Mouse (Mus musculus): ENCODE measurements around the gene Sorbs1. TPM values are rescaled to one million over a fixed set of nuclear protein-coding genes. Genes with fewer than 3 reads are reported as not detected.

Gene Sorbs1
- polyA plus RNA-seq, 1 experiment from 2014 or later: 46.5 TPM

DNA sequence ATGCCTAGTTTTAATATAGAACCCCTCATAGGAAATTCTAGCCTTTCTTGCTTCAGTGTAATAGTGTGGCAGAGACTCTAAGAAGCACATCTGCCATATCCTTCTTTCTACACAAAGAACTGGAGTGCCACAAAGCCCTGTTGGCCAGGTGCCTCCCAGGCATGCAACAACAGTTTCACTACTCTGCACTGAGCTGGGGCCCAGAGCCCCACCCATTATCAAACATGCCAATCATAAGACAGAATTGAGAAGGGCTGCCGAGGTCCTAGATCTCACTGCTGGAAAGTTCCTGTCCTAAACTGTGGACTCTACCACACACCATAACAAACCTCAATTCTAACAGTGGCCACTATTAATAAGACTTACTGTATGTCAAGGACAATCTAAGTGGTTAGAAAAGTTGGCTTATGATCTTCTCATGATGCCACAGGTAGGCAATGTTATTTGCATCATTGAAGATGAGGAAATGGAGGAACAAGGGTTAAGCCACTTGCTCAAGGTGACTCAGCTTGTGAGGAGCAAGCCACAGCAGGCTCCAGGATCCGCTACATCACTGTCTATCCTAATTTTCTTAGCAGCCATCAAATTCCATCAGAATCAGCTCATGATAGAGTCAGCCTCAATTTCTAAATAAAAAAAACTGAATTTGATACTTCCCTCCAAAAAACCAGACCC is 257.1 kb downstream of the Sorbs1 start:
- H3K27me3 ChIP-seq (ENCODE audit: insufficient read depth, low read length): no peaks in the 10 kb centered on the region
- no peak overlapping the region for H3K4me2 ChIP-seq (ENCODE audit: low read length)
- H3K4me3 ChIP-seq (replicated peaks; ENCODE audit: low read depth, low read length): no peak overlapping the region
- no peaks in the 10 kb centered on the region for H3K4me1 ChIP-seq (replicated peaks; ENCODE audit: insufficient read depth, low read length)
- no peaks in the 10 kb centered on the region for H3K9me3 ChIP-seq (replicated peaks; ENCODE audit: low read length)
- 76% methylated on average over 2 of the region's 2 CpGs for WGBS
- DNase-seq (ENCODE audit: low spot score) (no peak), ATAC-seq (replicated peaks; ENCODE audit: low FRiP score, low read depth) (no peak)
- TF ChIP-seq CTCF (IDR thresholded peaks at IDR 0.05; ENCODE audit: low read depth): no peak
- H3K27ac ChIP-seq: no peak overlapping the region
- H3K9ac ChIP-seq (ENCODE audit: low read depth, low read length): no peak overlapping the region
- H3K36me3 ChIP-seq (ENCODE audit: insufficient read depth, low read length): no peaks in the 10 kb centered on the region

DNA sequence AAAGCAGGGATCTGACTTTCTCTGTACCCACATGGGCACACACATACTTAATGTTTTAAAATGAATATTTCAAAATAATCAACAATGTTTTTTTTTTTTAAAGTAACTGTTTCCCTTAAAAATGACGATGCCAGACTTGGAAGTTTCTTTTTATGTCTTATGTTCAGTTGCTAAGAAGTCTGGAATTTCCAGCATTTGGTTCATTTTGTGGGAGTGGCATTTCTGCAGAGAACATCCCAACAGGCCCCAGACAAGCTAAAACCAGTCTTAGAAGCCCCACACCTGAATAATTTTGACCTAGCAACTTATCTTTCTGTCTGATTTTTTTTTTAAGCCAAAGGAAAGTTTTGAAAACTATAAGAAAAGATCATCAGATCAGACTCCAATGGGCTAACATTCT is 258.0 kb downstream of the Sorbs1 start:
- Histone ChIP-seq H3K4me1 (replicated peaks; ENCODE audit: insufficient read depth, low read length) (no peaks in the 10 kb centered on the region), H3K27me3 (ENCODE audit: insufficient read depth, low read length) (no peaks in the 10 kb centered on the region), H3K9ac (ENCODE audit: low read depth, low read length) (no peak overlapping the region), H3K9me3 (replicated peaks; ENCODE audit: low read length) (no peaks in the 10 kb centered on the region), H3K27ac (no peak overlapping the region), H3K4me2 (ENCODE audit: low read length) (no peak overlapping the region), H3K36me3 (ENCODE audit: insufficient read depth, low read length) (no peaks in the 10 kb centered on the region), H3K4me3 (replicated peaks; ENCODE audit: low read depth, low read length) (no peak overlapping the region)
- 51% methylated on average over 1 of the region's 1 CpGs for WGBS
- no peak for TF ChIP-seq CTCF (IDR thresholded peaks at IDR 0.05; ENCODE audit: low read depth)
- DNase-seq (ENCODE audit: low spot score) (no peak), ATAC-seq (replicated peaks; ENCODE audit: low FRiP score, low read depth) (no peak)

DNA sequence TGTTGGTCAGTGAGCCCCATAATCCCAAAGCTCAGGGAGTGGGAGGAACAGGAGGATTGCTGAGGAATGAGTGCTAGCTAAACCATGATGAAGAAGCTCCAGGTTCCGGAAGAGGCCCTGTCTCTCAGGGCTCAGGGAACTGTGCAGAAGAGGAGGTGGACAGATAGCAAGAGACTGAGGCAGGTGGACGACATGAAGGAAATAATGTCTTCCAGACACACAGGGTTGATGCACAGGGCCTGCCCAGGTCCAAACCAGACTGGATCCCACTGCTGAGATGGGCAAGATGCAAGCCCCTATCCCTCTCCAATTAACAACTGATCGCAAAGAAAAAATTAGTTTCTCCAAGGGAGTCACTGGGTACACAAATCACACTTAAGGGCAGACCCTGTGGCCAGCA is 258.8 kb downstream of the Sorbs1 start:
- Histone ChIP-seq H3K9ac (ENCODE audit: low read depth, low read length) (no peak overlapping the region), H3K4me1 (replicated peaks; ENCODE audit: insufficient read depth, low read length) (no peaks in the 10 kb centered on the region), H3K27ac (no peak overlapping the region), H3K4me2 (ENCODE audit: low read length) (no peak overlapping the region), H3K27me3 (ENCODE audit: insufficient read depth, low read length) (no peaks in the 10 kb centered on the region), H3K9me3 (replicated peaks; ENCODE audit: low read length) (no peaks in the 10 kb centered on the region), H3K36me3 (ENCODE audit: insufficient read depth, low read length) (no peaks in the 10 kb centered on the region), H3K4me3 (replicated peaks; ENCODE audit: low read depth, low read length) (no peak overlapping the region)
- 78% methylated on average over 3 of the region's 3 CpGs for WGBS
- DNase-seq (ENCODE audit: low spot score) (no peak), ATAC-seq (replicated peaks; ENCODE audit: low FRiP score, low read depth) (no peak)
- TF ChIP-seq CTCF (IDR thresholded peaks at IDR 0.05; ENCODE audit: low read depth): no peak

DNA sequence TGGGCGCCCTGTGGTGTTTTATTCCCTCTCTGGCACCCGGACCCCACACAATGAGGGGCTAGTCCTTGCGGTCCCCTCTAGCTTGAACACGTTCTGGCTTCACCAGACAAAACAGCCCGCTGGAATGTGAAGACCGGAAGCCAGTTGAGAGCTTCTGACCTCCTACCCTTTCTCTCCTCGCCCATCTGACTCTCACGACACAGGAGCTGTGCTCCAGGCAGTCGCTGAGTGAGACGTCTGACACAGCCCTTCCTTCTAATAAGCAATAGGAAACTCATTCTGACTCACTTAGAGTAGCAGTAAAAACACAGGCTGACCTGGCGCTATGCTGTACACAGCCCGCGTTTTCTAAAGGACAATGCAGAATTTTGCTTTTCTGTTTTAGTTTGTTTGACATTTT is 259.8 kb downstream of the Sorbs1 start:
- WGBS: 39% methylated on average over 13 of the region's 13 CpGs

DNA sequence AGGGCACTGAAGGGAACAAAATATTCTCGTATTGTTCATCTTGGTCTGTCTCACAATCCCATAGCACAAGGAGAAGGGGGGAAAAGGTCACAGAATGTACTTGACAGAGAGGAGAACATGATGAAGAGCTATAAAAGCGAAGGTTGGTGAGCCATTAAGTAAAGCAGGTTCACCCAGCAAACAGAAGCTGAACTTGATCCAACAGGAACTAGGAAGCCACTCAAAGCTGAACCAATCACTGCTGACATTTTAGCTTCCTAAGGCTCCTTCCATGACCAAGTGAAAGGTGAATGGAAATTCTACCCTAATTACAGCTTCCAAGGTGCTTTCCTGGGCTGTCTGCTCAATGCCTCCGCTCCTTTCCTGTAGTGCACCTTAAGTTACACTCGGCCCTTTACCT is 262.5 kb downstream of the Sorbs1 start:
- no peaks in the 10 kb centered on the region for H3K4me1 ChIP-seq (replicated peaks; ENCODE audit: insufficient read depth, low read length)
- ATAC-seq (replicated peaks; ENCODE audit: low FRiP score, low read depth) (no peak), DNase-seq (ENCODE audit: low spot score) (no peak)
- no peak for TF ChIP-seq CTCF (IDR thresholded peaks at IDR 0.05; ENCODE audit: low read depth)
- no peaks in the 10 kb centered on the region for H3K36me3 ChIP-seq (ENCODE audit: insufficient read depth, low read length)
- H3K9me3 ChIP-seq (replicated peaks; ENCODE audit: low read length): no peaks in the 10 kb centered on the region
- WGBS: 82% methylated on average over 4 of the region's 4 CpGs
- no peak overlapping the region for H3K4me3 ChIP-seq (replicated peaks; ENCODE audit: low read depth, low read length)
- H3K4me2 ChIP-seq (ENCODE audit: low read length): no peak overlapping the region
- no peaks in the 10 kb centered on the region for H3K27me3 ChIP-seq (ENCODE audit: insufficient read depth, low read length)
- H3K27ac ChIP-seq: no peak overlapping the region
- H3K9ac ChIP-seq (ENCODE audit: low read depth, low read length): no peak overlapping the region

More for the DNA sequence above, 259.8 kb downstream of the Sorbs1 start:
- Histone ChIP-seq H3K27me3 (ENCODE audit: insufficient read depth, low read length) (no peaks in the 10 kb centered on the region), H3K27ac (no peak overlapping the region), H3K9ac (ENCODE audit: low read depth, low read length) (no peak overlapping the region), H3K4me2 (ENCODE audit: low read length) (peak overlapping the region; percentile 18; the same call in 1 of the 2 replicates), H3K9me3 (replicated peaks; ENCODE audit: low read length) (no peaks in the 10 kb centered on the region), H3K36me3 (ENCODE audit: insufficient read depth, low read length) (no peaks in the 10 kb centered on the region), H3K4me3 (replicated peaks; ENCODE audit: low read depth, low read length) (no peak overlapping the region), H3K4me1 (replicated peaks; ENCODE audit: insufficient read depth, low read length) (no peaks in the 10 kb centered on the region)
- ATAC-seq (replicated peaks; ENCODE audit: low FRiP score, low read depth): no peak
- no peak for TF ChIP-seq CTCF (IDR thresholded peaks at IDR 0.05; ENCODE audit: low read depth)
- DNase-seq (ENCODE audit: low spot score): no peak

DNA sequence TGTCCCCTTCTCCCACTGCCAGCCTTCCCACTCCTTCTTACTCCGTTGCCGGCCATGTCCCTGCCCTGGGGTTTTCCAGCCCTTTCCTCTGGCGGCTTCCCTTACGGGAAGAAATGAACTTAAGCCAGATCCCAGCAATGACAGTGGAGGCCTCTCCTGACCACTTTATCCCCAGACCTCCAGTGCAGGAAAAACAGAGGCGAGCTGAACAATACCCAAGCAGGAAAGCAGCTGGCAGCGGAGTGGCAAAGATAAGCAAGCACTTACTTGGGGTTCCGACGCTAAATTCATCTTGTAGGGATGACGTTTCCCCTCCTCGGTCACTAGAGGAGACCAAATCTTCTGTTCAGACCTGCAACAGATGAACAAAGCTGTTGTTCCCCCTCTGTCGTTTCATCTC is 264.2 kb downstream of the Sorbs1 start:
- Histone ChIP-seq H3K4me3 (replicated peaks; ENCODE audit: low read depth, low read length) (no peak overlapping the region), H3K27ac (no peak overlapping the region), H3K4me2 (ENCODE audit: low read length) (no peak overlapping the region), H3K27me3 (ENCODE audit: insufficient read depth, low read length) (no peaks in the 10 kb centered on the region), H3K9me3 (replicated peaks; ENCODE audit: low read length) (no peaks in the 10 kb centered on the region), H3K9ac (ENCODE audit: low read depth, low read length) (no peak overlapping the region), H3K36me3 (ENCODE audit: insufficient read depth, low read length) (no peaks in the 10 kb centered on the region), H3K4me1 (replicated peaks; ENCODE audit: insufficient read depth, low read length) (no peaks in the 10 kb centered on the region)
- TF ChIP-seq CTCF (IDR thresholded peaks at IDR 0.05; ENCODE audit: low read depth): no peak
- DNase-seq (ENCODE audit: low spot score) (no peak), ATAC-seq (replicated peaks; ENCODE audit: low FRiP score, low read depth) (no peak)
- WGBS: 81% methylated on average over 11 of the region's 11 CpGs

DNA sequence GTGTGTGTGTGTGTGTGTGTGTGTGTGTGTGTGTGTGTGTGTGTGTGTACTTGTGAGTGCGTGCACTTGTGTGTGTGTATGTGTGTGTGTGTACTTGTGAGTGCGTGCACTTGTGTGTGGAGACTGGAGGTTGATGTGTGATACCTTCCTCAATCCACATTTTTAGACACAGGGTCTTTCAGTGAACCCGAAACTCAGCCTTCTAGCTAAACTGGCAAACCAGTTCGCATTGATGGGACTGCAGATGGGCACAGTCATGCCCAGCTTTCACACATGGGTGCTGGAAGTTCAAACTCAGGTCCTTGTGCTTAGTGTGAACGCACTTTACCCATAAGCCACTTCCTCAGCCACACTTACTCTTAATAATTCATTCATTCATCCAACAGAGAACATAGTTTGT is 265.1 kb downstream of the Sorbs1 start:
- no peak for TF ChIP-seq CTCF (IDR thresholded peaks at IDR 0.05; ENCODE audit: low read depth)
- H3K9ac ChIP-seq (ENCODE audit: low read depth, low read length): no peak overlapping the region
- DNase-seq (ENCODE audit: low spot score) (no peak), ATAC-seq (replicated peaks; ENCODE audit: low FRiP score, low read depth) (no peak)
- 97% methylated on average over 5 of the region's 5 CpGs for WGBS
- H3K36me3 ChIP-seq (ENCODE audit: insufficient read depth, low read length): no peaks in the 10 kb centered on the region
- no peaks in the 10 kb centered on the region for H3K4me1 ChIP-seq (replicated peaks; ENCODE audit: insufficient read depth, low read length)
- no peak overlapping the region for H3K27ac ChIP-seq
- H3K4me3 ChIP-seq (replicated peaks; ENCODE audit: low read depth, low read length): no peak overlapping the region
- H3K4me2 ChIP-seq (ENCODE audit: low read length): no peak overlapping the region
- no peaks in the 10 kb centered on the region for H3K9me3 ChIP-seq (replicated peaks; ENCODE audit: low read length)
- H3K27me3 ChIP-seq (ENCODE audit: insufficient read depth, low read length): no peaks in the 10 kb centered on the region
